Mouse (Mus musculus): Measurements from ENCODE around the gene Tbx18. TPM values are rescaled to one million over a fixed set of nuclear protein-coding genes. Genes with fewer than 3 reads are reported as not detected.

The Tbx18 gene
- 1 to 10 TPM; 2.7 to 3.0 TPM for total RNA-seq (2021)
- long read RNA-seq, experiment 1, full-length matches to known transcripts: 2 of 2 reads
- long read RNA-seq, experiment 1, partial matches to known transcripts: 0 of 2 reads
- long read RNA-seq, experiment 1, other reads (novel, unspliced or antisense): 0 of 2 reads
- long read RNA-seq, experiment 2, full-length matches to known transcripts: 2 of 2 reads
- long read RNA-seq, experiment 2, partial matches to known transcripts: 0 of 2 reads
- long read RNA-seq, experiment 2, other reads (novel, unspliced or antisense): 0 of 2 reads

- DNase-seq (ENCODE audit: low spot score in 2 of 2): peak in 1 of 2 experiments; percentile 19
Measured at GRCm38 (mm10) chr9:87730961-87731535, at the start of gene Tbx18. Gene Tbx18 (minus strand): TSS chr9:87731260.

GRCm38 (mm10) chr9:87773951-87774350, 42.9 kb upstream of the Tbx18 start:
- no peak for DNase-seq (ENCODE audit: low spot score in 2 of 2)

DNA sequence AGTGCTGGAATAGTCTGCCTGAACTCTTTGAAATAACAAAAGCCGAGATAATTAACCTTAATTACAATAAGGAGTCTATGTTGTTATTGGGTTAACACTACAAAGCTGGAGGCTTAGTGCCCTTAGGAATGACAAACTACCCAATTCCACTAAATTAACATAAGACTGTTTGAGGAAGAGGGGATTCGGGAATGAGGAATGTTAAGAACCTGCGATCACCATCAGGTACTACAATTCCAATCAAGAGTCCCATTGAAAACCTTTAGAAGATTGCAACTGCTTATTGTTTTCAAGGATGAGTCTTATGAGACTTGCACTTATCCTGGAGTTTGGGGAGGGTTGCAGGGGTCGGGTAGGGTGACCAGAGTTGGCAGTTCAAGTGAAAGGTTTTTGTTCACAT, 24.6 kb upstream of the Tbx18 start:
- no peak for DNase-seq (ENCODE audit: low spot score in 2 of 2)

- no peak for DNase-seq (ENCODE audit: low spot score in 2 of 2)
Measured at GRCm38 (mm10) chr9:87741599-87741998, 10.5 kb upstream of the Tbx18 start.

GRCm38 (mm10) chr9:87740667-87741066, 9.6 kb upstream of the Tbx18 start:
- DNase-seq (ENCODE audit: low spot score in 2 of 2): peak; percentile 33 to 60

- DNase-seq (ENCODE audit: low spot score in 2 of 2): peak in 1 of 2 experiments; percentile 5
Measured at GRCm38 (mm10) chr9:87740241-87740645, 9.2 kb upstream of the Tbx18 start.

DNA sequence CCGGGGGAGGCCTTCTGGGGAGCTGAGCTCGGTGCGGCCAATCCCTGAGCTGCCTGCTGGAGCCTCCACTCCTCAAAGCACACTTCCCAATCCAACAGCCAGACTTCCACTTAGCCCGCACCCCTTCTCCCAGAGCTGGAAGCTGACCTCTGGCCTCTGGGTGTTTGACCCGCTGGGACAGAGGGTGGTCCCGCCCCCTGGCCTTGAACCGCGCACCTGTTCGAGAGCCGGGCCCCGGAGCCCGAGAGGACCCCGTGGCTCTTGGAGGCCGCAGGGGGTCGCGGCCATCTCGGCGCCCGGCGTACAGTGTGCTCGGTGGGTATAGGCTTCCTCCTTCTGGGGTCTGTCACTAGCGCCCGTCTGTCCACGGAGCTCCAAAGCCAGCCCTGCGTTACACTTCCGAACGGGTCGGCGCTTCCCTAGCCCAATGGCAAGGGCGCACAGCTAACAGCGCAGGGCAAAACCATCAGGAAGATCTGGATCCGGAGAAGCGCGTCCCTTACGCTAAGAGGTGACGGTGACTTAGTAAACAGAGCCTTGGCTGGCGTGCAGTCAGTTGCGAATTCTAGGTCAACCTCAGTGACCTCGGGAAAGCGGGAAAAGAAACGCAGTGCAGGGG, 8.6 kb upstream of the Tbx18 start:
- DNase-seq (ENCODE audit: low spot score in 2 of 2): no peak

DNA sequence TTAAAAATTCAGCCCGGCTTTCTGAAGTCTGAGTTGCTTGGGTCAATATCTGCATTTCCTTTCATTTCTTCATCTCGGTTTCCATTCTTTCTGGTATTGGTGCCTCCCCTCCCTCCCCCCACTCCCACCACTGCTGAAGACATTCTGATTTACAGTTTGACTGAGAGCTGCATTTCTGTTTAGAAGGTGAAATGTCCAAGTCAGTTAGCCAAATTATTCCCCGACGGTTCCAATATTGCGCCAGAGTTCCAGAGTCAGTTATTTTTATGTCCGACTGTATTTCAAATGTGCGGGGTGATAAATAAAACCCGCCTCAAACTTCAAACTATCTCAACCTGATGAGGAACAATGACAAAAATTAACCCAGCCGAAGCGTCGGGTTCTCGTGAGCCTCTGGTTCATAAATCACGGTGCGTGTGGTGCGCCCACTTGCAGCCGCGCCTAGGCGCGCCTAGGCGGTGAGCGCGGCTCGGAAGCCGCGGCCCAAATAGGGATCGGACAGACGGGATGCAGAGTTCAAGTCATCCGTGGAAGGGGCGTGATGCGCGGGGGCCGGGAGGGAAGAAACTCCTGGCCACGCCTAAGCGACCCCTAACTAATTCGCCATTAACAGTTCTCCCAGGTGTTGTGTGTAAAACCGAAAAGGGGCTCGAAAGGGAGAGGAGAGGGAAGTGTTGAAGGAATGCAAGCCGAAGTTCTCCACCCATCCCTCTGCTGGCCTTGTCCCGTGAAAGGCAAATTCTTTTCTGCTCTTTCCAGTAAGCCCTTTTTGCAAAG, 7.9 kb upstream of the Tbx18 start:
- DNase-seq (ENCODE audit: low spot score in 2 of 2): no peak

- DNase-seq (ENCODE audit: low spot score in 2 of 2): no peak
Measured at GRCm38 (mm10) chr9:87738123-87738522, 7.1 kb upstream of the Tbx18 start.

DNA sequence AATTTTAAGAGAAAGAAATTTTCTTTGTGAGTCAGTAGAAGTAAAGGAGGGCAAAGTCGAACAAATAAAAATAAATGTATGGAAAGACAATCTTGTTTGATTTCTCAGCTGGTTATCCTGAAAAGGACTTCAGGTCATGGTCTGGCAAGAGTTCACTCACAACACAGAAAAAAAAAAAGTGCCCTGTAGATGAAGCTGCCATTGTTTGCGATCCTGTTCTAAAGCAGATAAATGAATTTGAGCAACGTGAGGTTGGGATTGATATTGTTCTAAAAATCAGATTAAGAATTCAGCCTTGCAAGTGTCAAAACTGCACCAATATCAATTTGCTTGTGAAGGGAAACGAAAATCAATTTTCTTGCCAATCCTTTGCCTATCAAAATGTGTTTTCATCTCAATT, 6.2 kb upstream of the Tbx18 start:
- no peak for DNase-seq (ENCODE audit: low spot score in 2 of 2)

GRCm38 (mm10) chr9:87735046-87735445, 4.0 kb upstream of the Tbx18 start:
- no peak for DNase-seq (ENCODE audit: low spot score in 2 of 2)

DNA sequence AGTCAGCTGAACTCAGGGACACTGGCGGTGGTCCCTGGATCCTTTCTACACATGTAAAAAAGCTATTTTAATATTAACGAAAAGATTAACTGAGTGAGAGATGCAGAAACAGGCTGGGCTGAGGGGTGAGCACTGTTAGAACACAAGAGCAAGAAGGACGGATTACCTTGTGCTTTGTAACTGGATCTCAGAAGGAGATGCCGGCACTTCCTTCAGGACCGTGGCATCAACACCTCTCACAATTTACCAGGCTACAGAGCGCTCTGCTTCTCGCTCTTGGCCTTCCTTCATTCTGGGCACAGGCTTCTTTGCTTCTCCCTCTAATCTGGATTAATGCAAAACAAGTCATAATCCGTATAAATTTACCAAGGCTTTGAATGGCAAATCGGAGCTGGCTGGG, 3.6 kb upstream of the Tbx18 start:
- DNase-seq (ENCODE audit: low spot score in 2 of 2): no peak

DNA sequence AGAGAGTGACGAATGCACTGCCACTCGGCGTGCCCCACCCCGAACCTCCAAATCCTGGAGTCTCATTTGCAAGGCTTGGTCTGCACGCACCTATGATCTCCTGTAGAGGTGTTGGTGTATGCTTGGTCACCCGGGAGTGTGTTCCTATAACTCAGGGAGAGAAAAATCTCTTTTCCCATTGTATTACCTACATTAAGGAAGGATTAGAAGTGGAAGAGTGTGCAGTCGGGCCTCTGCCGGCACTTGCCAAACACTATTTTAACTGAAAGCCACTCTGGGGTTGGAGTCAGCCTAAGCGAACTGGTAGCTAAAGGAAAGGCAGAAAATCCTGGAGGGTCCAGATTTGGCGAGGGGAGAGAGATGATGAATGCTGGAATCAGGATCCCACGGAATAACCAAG, 2.7 kb upstream of the Tbx18 start:
- no peak for DNase-seq (ENCODE audit: low spot score in 2 of 2)

DNA sequence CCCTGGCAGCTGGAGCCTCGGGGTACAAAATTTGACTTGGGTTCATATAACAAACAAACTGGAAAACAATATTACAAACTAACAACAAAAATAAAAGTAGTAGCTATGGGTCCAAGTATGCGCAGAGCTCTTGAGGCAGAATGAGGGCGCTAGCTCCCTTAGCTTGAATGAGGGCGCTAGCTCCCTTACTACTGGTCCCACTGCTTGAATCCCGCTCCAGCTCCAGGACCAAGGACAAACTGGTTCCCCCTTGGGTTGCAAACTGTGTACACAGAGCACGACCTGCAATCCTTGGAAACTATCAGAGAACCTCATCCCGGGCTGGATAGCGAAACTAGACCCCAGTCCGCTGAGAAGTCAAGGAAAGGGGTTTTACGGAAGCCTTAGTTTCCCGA, 2.2 kb upstream of the Tbx18 start:
- DNase-seq (ENCODE audit: low spot score in 2 of 2): no peak

DNA sequence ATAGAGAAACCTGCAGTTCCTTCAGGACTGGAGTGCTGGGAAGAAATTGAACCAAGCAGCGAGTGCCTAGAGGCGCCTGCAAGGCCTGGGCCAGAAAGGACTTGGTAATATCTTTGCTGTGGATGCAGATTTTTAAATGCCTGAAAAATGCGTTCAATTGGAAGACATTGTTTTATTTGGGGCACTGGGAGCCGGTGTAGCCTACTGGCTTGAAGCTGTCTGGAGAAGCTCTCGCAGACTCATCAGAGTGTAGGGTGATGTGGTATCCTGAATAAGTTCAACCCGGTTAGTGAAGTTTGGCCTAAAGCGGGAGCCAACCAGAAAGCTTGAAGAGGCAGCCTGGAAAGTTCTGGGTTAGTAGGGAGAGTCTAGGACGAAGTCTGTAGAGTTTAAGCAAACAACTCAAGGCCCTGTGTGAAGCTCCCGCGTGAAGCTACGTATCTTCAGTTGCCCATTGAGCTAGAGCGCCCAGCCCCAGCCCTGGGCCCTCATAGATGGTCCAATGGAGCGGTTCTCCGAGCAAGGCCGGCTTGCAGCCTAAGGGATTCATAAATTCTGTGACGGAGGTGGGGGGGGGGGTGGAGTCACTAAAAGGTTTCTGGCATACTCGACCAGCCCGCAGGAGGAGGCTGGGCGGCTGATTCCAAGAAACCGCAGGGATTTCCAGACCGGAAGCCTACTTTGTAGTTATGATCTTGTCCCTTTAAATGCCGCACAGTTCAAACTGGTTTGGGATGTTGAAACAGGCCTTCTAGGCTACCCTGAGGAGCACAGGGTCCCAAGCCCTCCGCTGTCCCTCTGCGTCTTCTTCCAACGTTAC, 1.6 kb upstream of the Tbx18 start:
- no peak for DNase-seq (ENCODE audit: low spot score in 2 of 2)

DNA sequence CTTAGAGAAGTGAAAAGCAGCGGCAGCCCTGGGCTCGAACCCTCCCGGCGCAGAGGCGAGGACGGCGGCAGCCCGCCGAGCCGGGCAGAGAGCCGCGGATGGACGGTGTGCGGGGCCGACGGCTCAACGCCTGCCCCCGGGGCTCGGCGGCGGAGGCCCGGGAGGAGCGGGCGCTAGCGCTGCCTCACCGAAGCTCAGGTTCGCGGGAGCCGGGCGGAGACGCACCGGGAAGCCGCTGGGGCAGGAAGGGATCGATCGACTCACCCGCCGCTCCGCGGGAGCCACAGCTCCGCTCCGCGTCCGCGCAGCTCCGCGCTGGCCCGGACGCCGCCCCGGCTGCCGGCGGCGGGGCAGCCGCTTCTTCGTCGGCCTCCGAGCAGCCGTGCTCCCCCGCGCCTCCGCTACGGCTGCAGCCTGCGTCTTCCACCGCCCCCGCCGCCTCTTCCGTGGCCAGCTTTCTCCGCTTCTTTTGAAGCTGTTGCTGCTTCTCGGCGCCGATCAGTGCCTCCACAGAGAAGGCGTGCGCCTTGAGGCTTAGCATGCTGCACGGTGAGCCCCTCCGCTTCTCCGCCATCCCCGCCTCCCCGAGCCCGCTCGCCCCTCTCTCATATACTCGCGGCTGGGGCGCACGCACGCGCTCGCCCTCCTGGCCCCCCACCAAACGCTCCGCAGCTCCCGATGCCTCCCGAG, 644 bp downstream of the Tbx18 start:
- peak in 1 of 2 experiments; percentile 20 for DNase-seq (ENCODE audit: low spot score in 2 of 2)

GRCm38 (mm10) chr9:87729316-87730270, 1.5 kb downstream of the Tbx18 start:
- DNase-seq (ENCODE audit: low spot score in 2 of 2): peak in 1 of 2 experiments; percentile 6

- no peak for DNase-seq (ENCODE audit: low spot score in 2 of 2)
Measured at GRCm38 (mm10) chr9:87728107-87728506, 3.0 kb downstream of the Tbx18 start.
